Mouse (Mus musculus) liver, adult 2 months (tissue): ENCODE measurements around the gene Tmcc2. TPM values are rescaled to one million over a fixed set of nuclear protein-coding genes. Genes with fewer than 3 reads are reported as not detected.

Source experiments
- DNase-seq: peaks from one replicate; pipeline ENCODE4 v3.0.0-alpha.2; 2011; ENCODE audit warnings: low read depth, low spot score; ENCODE audit errors: extremely low read depth
- H3K27ac ChIP-seq: fragments of 200-500 bp; replicated peaks from 2 replicates; pipeline ENCODE4 v1.5.1; 2012; ENCODE audit warnings: low read depth, mild to moderate bottlenecking, control low read depth, inconsistent platforms, low read length; ENCODE audit not compliant: insufficient read depth
- H3K27me3 ChIP-seq: fragments of 200-500 bp; 2 replicates; pipeline ENCODE4 v1.6.1; 2012; ENCODE audit warnings: mild to moderate bottlenecking, moderate library complexity, low read length, inconsistent platforms; ENCODE audit not compliant: control insufficient read depth, insufficient read depth
- H3K36me3 ChIP-seq: fragments of 200-500 bp; 2 replicates; pipeline ENCODE4 v1.6.1; 2012; ENCODE audit warnings: low read length, inconsistent platforms; ENCODE audit not compliant: control insufficient read depth, insufficient read depth
- H3K4me1 ChIP-seq: fragments of 200-500 bp; 2 replicates; pipeline ENCODE4 v1.6.1; 2011; ENCODE audit warnings: low read length; ENCODE audit not compliant: control insufficient read depth, insufficient read depth
- H3K4me3 ChIP-seq: fragments of 200-500 bp; 2 replicates; pipeline ENCODE4 v1.5.1; 2011; ENCODE audit warnings: low read depth, mild to moderate bottlenecking, control low read depth, low read length, moderate library complexity; ENCODE audit not compliant: insufficient read depth
- H3K79me2 ChIP-seq: fragments of 200-500 bp; 2 replicates; pipeline ENCODE4 v1.6.1; 2012; ENCODE audit warnings: inconsistent platforms, mild to moderate bottlenecking, low read length, moderate library complexity; ENCODE audit not compliant: control insufficient read depth, insufficient read depth
- H3K9ac ChIP-seq: fragments of 200-500 bp; 2 replicates; pipeline ENCODE4 v1.6.1; 2012; ENCODE audit warnings: low read depth, mild to moderate bottlenecking, control low read depth, inconsistent platforms, low read length
- CTCF ChIP-seq: fragments of 200-500 bp; IDR thresholded peaks from 2 replicates; pipeline ENCODE4 v1.5.1; 2011; ENCODE audit warnings: low read depth, low read length, control low read depth
- POLR2A ChIP-seq: fragments of 200-500 bp; IDR thresholded peaks from 2 replicates; pipeline ENCODE4 v1.6.1; 2011; ENCODE audit warnings: low read length, control low read depth; ENCODE audit not compliant: insufficient read depth; ENCODE audit errors: extremely low read depth
- WGBS: fragments of 180-500 bp; shearing (Covaris S2); methylation state at CpG from one replicate; pipeline ENCODE4 v1.1.7; 2018; 5-methylcytosine and 5-hydroxymethylcytosine counted together
- polyA plus RNA-seq: library from polyadenylated mRNA; depleted of rRNA; stranded (reverse); fragments of >200 nt; gene quantifications from 2 replicates; pipeline ENCODE4 v1.2.3, GENCODE M21; 2012
- total RNA-seq: library from RNA; depleted of rRNA; stranded (reverse); fragments of >200 nt; gene quantifications from 2 replicates; pipeline ENCODE4 v1.2.3, GENCODE M21; 2014

Gene Tmcc2
- total and polyA plus RNA-seq, 2 experiments, result 1.6 to 2.5 TPM

DNA sequence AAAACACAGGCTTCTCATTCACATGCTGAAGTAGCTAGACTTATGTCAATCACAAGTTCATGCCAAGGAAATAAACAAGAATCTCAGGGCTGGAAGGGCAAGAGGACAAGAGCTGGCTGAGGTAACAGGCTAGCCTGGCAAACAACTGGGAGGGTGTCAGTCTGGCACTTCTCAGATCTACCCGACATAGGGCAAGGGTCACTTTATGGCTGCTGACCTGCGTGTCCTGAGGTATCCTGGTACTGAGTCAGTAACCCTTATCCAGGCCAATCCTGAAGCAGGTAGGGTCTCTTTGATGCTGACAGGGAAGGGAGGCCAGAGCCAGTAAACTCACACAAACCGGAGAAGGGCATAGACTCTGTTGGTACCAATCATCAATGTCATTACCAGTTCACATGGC is 62.5 kb downstream of the Tmcc2 start:
- H3K9ac ChIP-seq, result no peak overlapping the region
- H3K27ac ChIP-seq, result peak overlapping the region; percentile 77
- H3K4me3 ChIP-seq, result no peak overlapping the region
- 18% methylated on average over 3 of the region's 3 CpGs for WGBS
- no peak for TF ChIP-seq CTCF
- no peak for TF ChIP-seq POLR2A
- peaks cover 34% of the 10 kb centered on the region for H3K36me3 ChIP-seq
- peaks cover 39% of the 10 kb centered on the region for H3K4me1 ChIP-seq
- peak; percentile 96 for DNase-seq
- H3K79me2 ChIP-seq, result no peaks in the 10 kb centered on the region
- H3K27me3 ChIP-seq, result no peaks in the 10 kb centered on the region

DNA sequence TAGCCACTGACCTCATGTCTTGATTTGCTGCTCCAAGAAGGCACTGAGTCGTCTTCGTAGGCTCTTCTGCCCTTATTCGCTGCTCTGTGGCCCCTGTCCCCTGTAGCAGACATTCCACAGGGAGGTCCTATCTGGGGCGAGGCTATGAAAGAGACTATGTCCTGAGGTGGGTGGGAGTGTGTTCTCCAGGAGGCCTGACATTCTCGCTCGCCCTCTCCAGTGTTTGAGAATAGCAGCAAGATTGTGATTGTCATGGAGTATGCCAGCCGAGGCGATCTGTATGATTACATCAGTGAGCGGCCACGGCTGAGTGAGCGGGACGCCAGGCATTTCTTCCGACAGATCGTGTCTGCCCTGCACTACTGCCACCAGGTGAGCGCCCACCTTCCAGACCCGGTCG is 63.6 kb downstream of the Tmcc2 start:
- peak overlapping the region; percentile 77 for H3K27ac ChIP-seq
- H3K4me3 ChIP-seq, result no peak overlapping the region
- peaks cover 38% of the 10 kb centered on the region for H3K4me1 ChIP-seq
- H3K9ac ChIP-seq, result peak overlapping the region; percentile 1
- no peak for TF ChIP-seq CTCF
- no peak for TF ChIP-seq POLR2A
- DNase-seq, result no peak
- 0 out of 2 replicates have a peak, but pooled peaks cover 4% of the 10 kb centered on the region for H3K79me2 ChIP-seq
- no peaks in the 10 kb centered on the region for H3K27me3 ChIP-seq
- WGBS, result 86% methylated on average over 17 of the region's 17 CpGs
- peaks cover 33% of the 10 kb centered on the region for H3K36me3 ChIP-seq

- Histone ChIP-seq H3K27ac (peak overlapping the region; percentile 77), H3K4me3 (no peak overlapping the region), H3K27me3 (no peaks in the 10 kb centered on the region), H3K9ac (peak overlapping the region; percentile 23; the same call in 1 of the 2 replicates), H3K36me3 (peaks cover 30% of the 10 kb centered on the region), H3K79me2 (peaks cover 9% of the 10 kb centered on the region; the same call in 1 of the 2 replicates), H3K4me1 (peaks cover 38% of the 10 kb centered on the region)
- TF ChIP-seq POLR2A (no peak), CTCF (no peak)
- 9% methylated on average over 9 of the region's 9 CpGs for WGBS
- DNase-seq, result peak; percentile 92
These were observed 64.3 kb downstream of the Tmcc2 start for GRCm38 (mm10) chr1:132326777-132327176.

DNA sequence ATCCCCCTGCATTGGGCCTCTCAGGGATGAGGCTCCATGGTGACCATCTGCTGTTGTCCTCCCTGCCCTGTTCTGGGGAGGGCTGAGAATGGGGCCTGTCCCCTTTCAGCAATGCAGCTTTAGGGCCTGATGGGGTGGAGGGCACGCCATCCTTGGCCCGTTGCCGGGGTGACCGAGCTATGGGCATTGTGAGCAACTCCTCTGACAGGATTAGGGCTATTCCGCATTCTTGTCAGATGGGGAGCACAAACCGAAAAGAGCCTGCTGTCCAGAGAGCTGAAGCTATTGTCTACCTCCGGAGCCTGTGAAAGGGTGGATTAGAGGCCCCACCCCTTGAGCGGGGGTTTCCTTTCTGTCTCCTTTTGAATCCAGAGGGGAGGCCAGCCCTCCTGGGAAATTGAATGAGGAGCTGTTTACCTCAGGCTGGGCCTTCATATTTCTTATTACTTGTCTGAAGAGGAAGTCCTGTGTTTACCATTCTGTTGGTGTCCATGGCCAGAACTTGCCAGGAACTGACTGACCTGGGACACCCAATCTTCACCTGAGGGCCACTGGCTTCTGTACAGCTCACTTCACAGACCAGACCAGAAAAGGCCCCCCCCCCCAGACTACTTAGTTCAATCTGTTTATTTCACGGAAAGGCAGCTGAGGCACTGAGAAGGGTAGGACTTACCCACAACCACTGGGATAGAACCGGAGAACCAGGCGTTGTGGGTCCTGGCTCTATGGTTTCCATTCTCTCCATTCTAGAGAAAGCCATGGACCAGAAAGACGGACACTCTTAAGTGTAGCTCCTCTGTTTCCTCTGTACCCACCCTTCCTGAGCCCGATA is 68.2 kb downstream of the Tmcc2 start:
- peak overlapping the region; percentile 26; the same call in 1 of the 2 replicates for H3K9ac ChIP-seq
- peaks cover 28% of the 10 kb centered on the region; the same call in 1 of the 2 replicates for H3K79me2 ChIP-seq
- no peak for DNase-seq
- H3K36me3 ChIP-seq, result peaks cover 16% of the 10 kb centered on the region
- 0 out of 2 replicates have a peak overlapping the region, but pooled peaks have one; percentile 18 for H3K27ac ChIP-seq
- H3K4me1 ChIP-seq, result peaks cover 45% of the 10 kb centered on the region
- TF ChIP-seq POLR2A (no peak), CTCF (no peak)
- no peaks in the 10 kb centered on the region for H3K27me3 ChIP-seq
- H3K4me3 ChIP-seq, result no peak overlapping the region
- 75% methylated on average over 13 of the region's 13 CpGs for WGBS

GRCm38 (mm10) chr1:132321821-132322580 is 69.1 kb downstream of the Tmcc2 start:
- Histone ChIP-seq H3K36me3 (peaks cover 16% of the 10 kb centered on the region), H3K9ac (no peak overlapping the region), H3K4me3 (no peak overlapping the region)

More at GRCm38 (mm10) chr1:132321821-132322580, 69.1 kb downstream of the Tmcc2 start:
- Histone ChIP-seq H3K4me1 (peaks cover 38% of the 10 kb centered on the region), H3K79me2 (peaks cover 28% of the 10 kb centered on the region; the same call in 1 of the 2 replicates), H3K27me3 (no peaks in the 10 kb centered on the region), H3K27ac (no peak overlapping the region; the same call in 1 of the 2 replicates)
- no peak for DNase-seq
- 60% methylated on average over 7 of the region's 7 CpGs for WGBS
- no peak for TF ChIP-seq POLR2A
- TF ChIP-seq CTCF, result no peak
